Mouse (Mus musculus) thymus, postnatal 0 days (tissue): ENCODE measurements around the gene Neurod2. TPM values are rescaled to one million over a fixed set of nuclear protein-coding genes. Genes with fewer than 3 reads are reported as not detected.

Source experiments
- polyA plus RNA-seq: library from polyadenylated mRNA; unstranded; fragments of >200 nt; fragmentation: Nextera tagmentation; extraction: Ambion mirVana; gene quantifications from 2 replicates; pipeline ENCODE4 v1.2.1, GENCODE M21; 2015

The Neurod2 gene
- polyA plus RNA-seq, 1 experiment from 2014 or later = not detected

Other genes starting within 250 kb of the Neurod2 start
- gene Fbxl20, start 179.2 kb downstream of the Neurod2 start, polyA plus RNA-seq = 12.2 and 18.7 TPM in 2 replicates
- gene Med1, start 136.4 kb downstream of the Neurod2 start, polyA plus RNA-seq = 68.4 and 75.8 TPM in 2 replicates
- gene Cdk12, start 126.6 kb downstream of the Neurod2 start, polyA plus RNA-seq = 9.0 and 12.2 TPM in 2 replicates
- 2.7 and 3.1 TPM in 2 replicates for gene Ppp1r1b, start 18.8 kb upstream of the Neurod2 start, polyA plus RNA-seq
- gene Stard3, start 28.7 kb upstream of the Neurod2 start, polyA plus RNA-seq = 49.5 and 51.8 TPM in 2 replicates
- 0.22 TPM in 1 of 2 replicates, not detected in the other for gene Tcap, start 54.2 kb upstream of the Neurod2 start, polyA plus RNA-seq
- 0.94 and 1.0 TPM in 2 replicates for gene Pnmt, start 56.8 kb upstream of the Neurod2 start, polyA plus RNA-seq
- gene Pgap3, start 70.8 kb upstream of the Neurod2 start, polyA plus RNA-seq = 12.1 and 12.7 TPM in 2 replicates
- gene Erbb2, start 82.8 kb upstream of the Neurod2 start, polyA plus RNA-seq = 2.5 and 3.1 TPM in 2 replicates
- 227 and 241 TPM in 2 replicates for gene Mien1, start 109.3 kb upstream of the Neurod2 start, polyA plus RNA-seq
- gene Grb7, start 116.7 kb upstream of the Neurod2 start, polyA plus RNA-seq = 3.7 and 4.5 TPM in 2 replicates
- gene Ikzf3, start 216.4 kb upstream of the Neurod2 start, polyA plus RNA-seq = 42.6 and 59.5 TPM in 2 replicates
- gene Zpbp2, start 221.4 kb upstream of the Neurod2 start, polyA plus RNA-seq = 2.3 and 2.4 TPM in 2 replicates